Mouse (Mus musculus) ES-Bruce4 (cell line): ENCODE results near the gene Gpr179.

Experiments
- CTCF ChIP-seq: IDR thresholded peaks from one replicate; pipeline ENCODE4 v1.8.1; 2011; ENCODE audit warnings: low read depth, low read length
- EP300 ChIP-seq: IDR thresholded peaks from 2 replicates; pipeline ENCODE4 v1.6.1; 2011; ENCODE audit warnings: low read depth, low read length; ENCODE audit not compliant: insufficient read depth

GRCm38 (mm10) chr11:97334400-97334799 lies 17.5 kb downstream of the Gpr179 start:
- no peak for TF ChIP-seq CTCF
- no peak for TF ChIP-seq EP300
